In the genomic region with DNA sequence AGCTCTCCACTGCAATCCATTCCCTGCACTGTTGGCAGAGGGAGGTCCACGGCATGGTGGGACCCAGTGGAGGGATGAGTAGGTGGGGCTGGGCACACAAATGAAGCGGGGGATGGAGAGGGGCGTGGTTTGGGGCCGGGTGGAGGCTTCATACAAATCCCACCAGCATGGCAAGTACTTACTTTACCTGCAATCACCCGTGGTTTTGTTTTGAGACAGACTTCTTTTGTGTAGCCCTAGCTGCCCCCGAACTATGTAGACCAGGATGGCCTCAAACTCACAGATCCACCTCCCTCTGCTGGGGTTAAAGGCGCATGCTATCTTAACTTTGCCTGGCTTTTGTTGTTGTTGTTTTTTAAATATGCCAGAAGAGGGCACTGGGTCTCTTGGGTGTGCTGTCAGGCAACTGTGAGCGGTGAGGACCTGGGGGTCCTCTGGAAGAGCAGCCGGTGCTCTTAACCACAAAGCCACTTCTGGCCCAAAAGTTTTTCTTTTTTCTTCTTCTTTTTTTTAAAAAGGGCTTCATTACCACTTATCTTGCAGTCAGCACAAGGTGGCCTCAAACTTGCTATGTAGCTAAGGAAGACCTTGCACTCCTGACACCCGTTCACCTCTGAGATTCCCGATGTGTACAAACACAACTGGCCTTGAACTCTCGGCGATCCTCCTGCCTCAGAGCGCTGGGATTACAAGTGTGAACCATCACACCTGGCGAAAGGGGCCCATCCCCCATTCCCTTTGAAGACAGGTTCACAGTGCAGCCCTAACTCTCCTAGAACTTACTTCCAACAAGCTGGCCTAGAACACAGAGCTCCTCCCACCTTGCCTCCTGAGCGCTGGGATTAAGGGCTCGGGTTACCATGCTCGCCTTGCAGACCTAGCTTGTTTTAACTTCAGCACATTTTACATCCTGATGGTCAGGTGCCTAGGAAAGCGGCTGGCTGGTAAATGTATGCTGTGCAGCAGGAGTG, we compare ENCODE assay signal across 8 mouse cellular contexts. TPM values are rescaled to one million over a fixed set of nuclear protein-coding genes. Genes with fewer than 3 reads are reported as not detected.
DNase-seq lines count a peak whose midpoint lies in the region; ATAC-seq and TF ChIP-seq lines count a peak whose summit lies in the region.

No protein-coding gene starts in this region.

- H3K4me2 ChIP-seq in kidney, embryonic 16.5 days (replicated peaks; ENCODE audit: low read depth, low read length), result peak overlapping the region; percentile 21; the same call in 1 of the 2 replicates
- peak overlapping the region; percentile 49 for H3K4me2 ChIP-seq in intestine, postnatal 0 days (replicated peaks; ENCODE audit: low read depth)
- peak overlapping the region; percentile 46 for H3K4me2 ChIP-seq in neural tube, embryonic 15.5 days

- peaks cover 9% of the 10 kb centered on the region; the same call in 1 of the 2 replicates for H3K36me3 ChIP-seq in kidney, embryonic 16.5 days (ENCODE audit: insufficient read depth, low read length)
- H3K36me3 ChIP-seq in intestine, postnatal 0 days (ENCODE audit: control insufficient read depth, insufficient read depth), result peaks cover 36% of the 10 kb centered on the region
- peaks cover 17% of the 10 kb centered on the region; the same call in 1 of the 2 replicates for H3K36me3 ChIP-seq in neural tube, embryonic 15.5 days

- DNase-seq in kidney, adult 11 months, result no peak
- DNase-seq in embryo, embryonic 11 days, result peak; percentile 71
- no peak for DNase-seq in frontal cortex, adult 2 months (ENCODE audit: extremely low spot score in 1 of 2, low spot score in 1 of 2)
- DNase-seq in spleen, adult 12 weeks (ENCODE audit: low spot score), result no peak
- no peak for DNase-seq in spleen, postnatal 10 days (ENCODE audit: low spot score in 2 of 2)

- 11% methylated on average over 19 of the region's 19 CpGs for WGBS in kidney, embryonic 16.5 days
- WGBS in intestine, postnatal 0 days, result 23% methylated on average over 19 of the region's 19 CpGs
- 17% methylated on average over 19 of the region's 19 CpGs for WGBS in neural tube, embryonic 15.5 days

- H3K27ac ChIP-seq in kidney, embryonic 16.5 days (ENCODE audit: low read length), result no peak overlapping the region
- peak overlapping the region; percentile 50 for H3K27ac ChIP-seq in intestine, postnatal 0 days (ENCODE audit: low read depth, low read length)
- peak overlapping the region; percentile 90 for H3K27ac ChIP-seq in neural tube, embryonic 15.5 days (replicated peaks)

- H3K4me1 ChIP-seq in kidney, embryonic 16.5 days (ENCODE audit: insufficient read depth, low read length), result peaks cover 43% of the 10 kb centered on the region
- H3K4me1 ChIP-seq in intestine, postnatal 0 days (replicated peaks; ENCODE audit: control insufficient read depth, insufficient read depth, low read length), result peaks cover 6% of the 10 kb centered on the region; the same call in 1 of the 2 replicates
- H3K4me1 ChIP-seq in neural tube, embryonic 15.5 days, result peaks cover 64% of the 10 kb centered on the region

- peak overlapping the region; percentile 7; the same call in 1 of the 2 replicates for H3K4me3 ChIP-seq in kidney, embryonic 16.5 days (ENCODE audit: low read length)
- H3K4me3 ChIP-seq in intestine, postnatal 0 days (ENCODE audit: low read depth, low read length), result peak overlapping the region; percentile 11; the same call in 1 of the 2 replicates
- H3K4me3 ChIP-seq in neural tube, embryonic 15.5 days (replicated peaks), result no peak overlapping the region

- TF ChIP-seq CTCF in intestine, postnatal 0 days (IDR thresholded peaks at IDR 0.05; ENCODE audit: low read depth), result peak; percentile 49

- H3K9ac ChIP-seq in kidney, embryonic 16.5 days (replicated peaks; ENCODE audit: low read length), result no peak overlapping the region
- 0 out of 2 replicates have a peak overlapping the region, but pooled peaks have one; percentile 11 for H3K9ac ChIP-seq in intestine, postnatal 0 days (ENCODE audit: low read depth, low read length)
- no peak overlapping the region for H3K9ac ChIP-seq in neural tube, embryonic 15.5 days (replicated peaks)

- no peaks in the 10 kb centered on the region for H3K27me3 ChIP-seq in kidney, embryonic 16.5 days (ENCODE audit: insufficient read depth, low read length)
- no peaks in the 10 kb centered on the region for H3K27me3 ChIP-seq in intestine, postnatal 0 days (replicated peaks; ENCODE audit: control insufficient read depth, insufficient read depth, low read length)
- no peaks in the 10 kb centered on the region for H3K27me3 ChIP-seq in neural tube, embryonic 15.5 days (replicated peaks)

- no peak; the same call in 1 of the 2 replicates for ATAC-seq in kidney, embryonic 16.5 days (ENCODE audit: low FRiP score, low TSS enrichment)
- no peak for ATAC-seq in intestine, postnatal 0 days
- 0 out of 2 replicates have a peak, but pooled peaks have one; percentile 6 for ATAC-seq in neural tube, embryonic 15.5 days (ENCODE audit: low FRiP score)

- H3K9me3 ChIP-seq in kidney, embryonic 16.5 days (ENCODE audit: low read length), result no peaks in the 10 kb centered on the region
- H3K9me3 ChIP-seq in intestine, postnatal 0 days (ENCODE audit: control insufficient read depth), result no peaks in the 10 kb centered on the region
- no peaks in the 10 kb centered on the region for H3K9me3 ChIP-seq in neural tube, embryonic 15.5 days (replicated peaks)

RNA-seq across cellular contexts. Expression of a gene that starts 15.9 kb away (rescaled TPM):
- polyA plus RNA-seq in kidney, embryonic 16.5 days (2015; fragmentation: Nextera tagmentation; extraction: Ambion mirVana), result 3.0 and 3.5 TPM in 2 replicates
- polyA plus RNA-seq in intestine, postnatal 0 days (2015; fragmentation: Nextera tagmentation; extraction: Ambion mirVana), result 1.7 TPM in 2 replicates
- polyA plus RNA-seq in neural tube, embryonic 15.5 days (2015; fragmentation: Nextera tagmentation; extraction: Ambion mirVana), result 148 and 198 TPM in 2 replicates
- 90.5 and 91.9 TPM in 2 replicates for polyA plus RNA-seq in frontal cortex, adult 2 months (2012; rRNA removed)

RNA-seq across cellular contexts. Expression of a gene that starts 30.5 kb away (rescaled TPM):
- polyA plus RNA-seq in kidney, embryonic 16.5 days (2015; fragmentation: Nextera tagmentation; extraction: Ambion mirVana), result 19.6 and 25.1 TPM in 2 replicates
- polyA plus RNA-seq in intestine, postnatal 0 days (2015; fragmentation: Nextera tagmentation; extraction: Ambion mirVana), result 35.2 and 37.0 TPM in 2 replicates
- polyA plus RNA-seq in neural tube, embryonic 15.5 days (2015; fragmentation: Nextera tagmentation; extraction: Ambion mirVana), result 2.8 and 13.3 TPM in 2 replicates
- polyA plus RNA-seq in frontal cortex, adult 2 months (2012; rRNA removed), result 22.1 and 26.9 TPM in 2 replicates

RNA-seq across cellular contexts. Expression of a gene that starts 37.9 kb away (rescaled TPM):
- 270 and 295 TPM in 2 replicates for polyA plus RNA-seq in kidney, embryonic 16.5 days (2015; fragmentation: Nextera tagmentation; extraction: Ambion mirVana)
- 685 and 722 TPM in 2 replicates for polyA plus RNA-seq in intestine, postnatal 0 days (2015; fragmentation: Nextera tagmentation; extraction: Ambion mirVana)
- polyA plus RNA-seq in neural tube, embryonic 15.5 days (2015; fragmentation: Nextera tagmentation; extraction: Ambion mirVana), result 62.7 and 140 TPM in 2 replicates
- polyA plus RNA-seq in frontal cortex, adult 2 months (2012; rRNA removed), result 20.3 and 21.4 TPM in 2 replicates

Comparison
In these comparisons a context has a peak if more than half of its experiments do, and no peak if none do; other contexts are left out.
1. RNA of a gene that starts 15.9 kb away (polyA plus RNA-seq): 148 to 198 TPM in neural tube, embryonic 15.5 days and 90.5 to 91.9 TPM in frontal cortex, adult 2 months; 3.0 to 3.5 TPM in kidney, embryonic 16.5 days and 1.7 TPM in intestine, postnatal 0 days; every median in the first group is over 10 times any median in the second.
2. Peak in every context shown above with its lines, with median percentiles within 50 percentile points of each other: H3K4me2 ChIP-seq.